Mouse (Mus musculus): ENCODE measurements at regions not wholly inside any gene's neighbourhood (a gene's known extent, or its start where the extent isn't known, plus 50 kb on each side); places are given as distances from the start of the nearest gene placed in this dataset.
A peak's percentile ranks its signal among the peaks of the same experiment; 100 is the strongest.

GRCm38 (mm10) chr7:138647636-138648035, 198.2 kb upstream of the Ppp2r2d start:
- no peak for DNase-seq (ENCODE audit: low spot score in 2 of 2)
- intact Hi-C loops (cut with DNase I), result no loop called here

GRCm38 (mm10) chr7:138640492-138641165, 205.2 kb upstream of the Ppp2r2d start:
- DNase-seq (ENCODE audit: low spot score in 2 of 2), result no peak
- intact Hi-C loops (cut with DNase I), result no loop called here

- DNase-seq (ENCODE audit: low spot score in 2 of 2), result no peak
- intact Hi-C loops (cut with DNase I), result no loop called here
Measured at GRCm38 (mm10) chr7:138639541-138639940, 206.3 kb upstream of the Ppp2r2d start.

GRCm38 (mm10) chr7:138626061-138626460, 219.8 kb upstream of the Ppp2r2d start:
- intact Hi-C loops (cut with DNase I), result no loop called here

GRCm38 (mm10) chr7:138620896-138621655, 223.5 kb upstream of the Tcerg1l start:
- DNase-seq (ENCODE audit: low spot score in 2 of 2), result peak in 1 of 2 experiments; percentile 78
- intact Hi-C loops (cut with DNase I), result loop anchor here (2.0 kb wide), 1 partner anchor 168 kb away; no protein-coding TSS in a partner anchor

More at GRCm38 (mm10) chr7:138626061-138626460, 219.8 kb upstream of the Ppp2r2d start:
- no peak for DNase-seq (ENCODE audit: low spot score in 2 of 2)

GRCm38 (mm10) chr7:138620080-138620684, 222.7 kb upstream of the Tcerg1l start:
- DNase-seq (ENCODE audit: low spot score in 2 of 2), result peak; percentile 9 to 69
- intact Hi-C loops (cut with DNase I), result loop anchor here (2.0 kb wide), 1 partner anchor 169 kb away; no protein-coding TSS in a partner anchor

- DNase-seq (ENCODE audit: low spot score in 2 of 2), result no peak
- intact Hi-C loops (cut with DNase I), result no loop called here
Measured at GRCm38 (mm10) chr7:138616468-138616867, 218.9 kb upstream of the Tcerg1l start.

GRCm38 (mm10) chr7:138609605-138610004, 212.1 kb upstream of the Tcerg1l start:
- DNase-seq (ENCODE audit: low spot score in 2 of 2), result no peak
- intact Hi-C loops (cut with DNase I), result no loop called here

GRCm38 (mm10) chr7:138609124-138609523, 211.6 kb upstream of the Tcerg1l start:
- intact Hi-C loops (cut with DNase I), result no loop called here

GRCm38 (mm10) chr7:138606363-138606964, 208.9 kb upstream of the Tcerg1l start:
- no peak for DNase-seq (ENCODE audit: low spot score in 2 of 2)
- intact Hi-C loops (cut with DNase I), result no loop called here

More at GRCm38 (mm10) chr7:138609124-138609523, 211.6 kb upstream of the Tcerg1l start:
- DNase-seq (ENCODE audit: low spot score in 2 of 2), result no peak

- intact Hi-C loops (cut with DNase I), result no loop called here
- peak in 1 of 2 experiments; percentile 24 for DNase-seq (ENCODE audit: low spot score in 2 of 2)
Measured at GRCm38 (mm10) chr7:138605923-138606322, 208.4 kb upstream of the Tcerg1l start.

GRCm38 (mm10) chr7:138601749-138602148, 204.2 kb upstream of the Tcerg1l start:
- intact Hi-C loops (cut with DNase I), result no loop called here

GRCm38 (mm10) chr7:138593344-138593743, 195.8 kb upstream of the Tcerg1l start:
- DNase-seq (ENCODE audit: low spot score in 2 of 2), result no peak
- intact Hi-C loops (cut with DNase I), result no loop called here

More at GRCm38 (mm10) chr7:138601749-138602148, 204.2 kb upstream of the Tcerg1l start:
- no peak for DNase-seq (ENCODE audit: low spot score in 2 of 2)

- no peak for DNase-seq (ENCODE audit: low spot score in 2 of 2)
- intact Hi-C loops (cut with DNase I), result no loop called here
Measured at GRCm38 (mm10) chr7:138567352-138567751, 169.8 kb upstream of the Tcerg1l start.

GRCm38 (mm10) chr7:138551629-138552028, 154.1 kb upstream of the Tcerg1l start:
- intact Hi-C loops (cut with DNase I), result no loop called here
- no peak for DNase-seq (ENCODE audit: low spot score in 2 of 2)

- peak; percentile 16 to 53 for DNase-seq (ENCODE audit: low spot score in 2 of 2)
- intact Hi-C loops (cut with DNase I), result no loop called here
Measured at GRCm38 (mm10) chr7:138547881-138548280, 150.4 kb upstream of the Tcerg1l start.

GRCm38 (mm10) chr7:138538048-138538831, 140.7 kb upstream of the Tcerg1l start:
- intact Hi-C loops (cut with DNase I), result no loop called here
- DNase-seq (ENCODE audit: low spot score in 2 of 2), result no peak

GRCm38 (mm10) chr7:138526143-138526542, 128.6 kb upstream of the Tcerg1l start:
- DNase-seq (ENCODE audit: low spot score in 2 of 2), result peak in 1 of 2 experiments; percentile 31
- intact Hi-C loops (cut with DNase I), result loop anchor here (5.0 kb wide), 1 partner anchor 301 kb away; no protein-coding TSS in a partner anchor

GRCm38 (mm10) chr7:138524936-138525335, 127.4 kb upstream of the Tcerg1l start:
- DNase-seq (ENCODE audit: low spot score in 2 of 2), result no peak
- intact Hi-C loops (cut with DNase I), result loop anchor here (5.0 kb wide), 1 partner anchor 302 kb away; no protein-coding TSS in a partner anchor
